Comparison of ENCODE assay signal across 8 mouse cellular contexts in the genomic region with DNA sequence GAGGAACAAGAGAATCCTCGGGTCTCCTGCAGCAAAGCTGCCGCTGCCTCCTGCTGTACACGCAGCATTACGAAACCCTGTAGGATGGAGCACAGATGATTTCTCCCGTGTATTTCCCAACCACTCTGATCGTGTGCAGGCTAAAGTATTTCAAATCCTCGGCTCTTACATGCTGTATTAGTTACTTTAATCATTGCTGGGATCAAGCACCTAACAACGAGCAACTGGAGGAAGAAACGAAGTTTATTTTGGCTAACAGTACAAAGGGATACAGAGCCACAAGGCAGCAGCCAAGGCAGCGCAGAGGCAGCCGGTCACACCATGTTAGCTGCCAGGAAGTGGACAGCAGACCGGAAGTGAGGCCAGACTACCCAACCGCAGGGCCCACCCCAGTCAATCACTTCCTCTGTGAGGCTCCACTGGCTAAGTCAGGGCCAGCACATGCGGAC.
A peak's percentile ranks its signal among the peaks of the same experiment; 100 is the strongest.
DNase-seq lines count a peak whose midpoint lies in the region; ATAC-seq lines count a peak whose summit lies in the region.

No protein-coding gene starts in this region.

- H3K36me3 ChIP-seq in macrophage (ENCODE audit: inconsistent target), result no peaks in the 10 kb centered on the region

- ATAC-seq in CD4-positive, CD25-positive, alpha-beta regulatory T cell, adult 4 months, result no peak

- no peaks in the 10 kb centered on the region for H3K79me2 ChIP-seq in macrophage (ENCODE audit: inconsistent target)

- DNase-seq in right cerebral cortex, postnatal 10 days (ENCODE audit: low spot score in 2 of 2), result peak; percentile 59 to 63
- DNase-seq in right cerebral cortex, postnatal 25 days, result no peak
- DNase-seq in gastrocnemius, postnatal 10 days, result peak; percentile 13
- peak; percentile 33 to 62 for DNase-seq in kidney, postnatal 25 days
- no peak for DNase-seq in retina, postnatal 1 day
- DNase-seq in yolk sac, embryonic 10.5 days (ENCODE audit: low spot score), result no peak

- H3K4me3 ChIP-seq in macrophage (ENCODE audit: inconsistent target), result no peak overlapping the region; the same call in 1 of the 2 replicates

- peak overlapping the region; percentile 91 for H3K27ac ChIP-seq in macrophage

- 7% methylated on average over 14 of the region's 14 CpGs for WGBS in macrophage (ENCODE audit: missing documents)

Comparison
In these comparisons a context has a peak if more than half of its experiments do, and no peak if none do; other contexts are left out.
1. DNase-seq: peak in right cerebral cortex, postnatal 10 days (2 of 2), gastrocnemius, postnatal 10 days (single experiment) and kidney, postnatal 25 days (2 of 2); none in right cerebral cortex, postnatal 25 days (single experiment), retina, postnatal 1 day (single experiment) and yolk sac, embryonic 10.5 days (single experiment).